Mouse (Mus musculus): ENCODE measurements around the gene Pawr.

Pawr gene

DNA sequence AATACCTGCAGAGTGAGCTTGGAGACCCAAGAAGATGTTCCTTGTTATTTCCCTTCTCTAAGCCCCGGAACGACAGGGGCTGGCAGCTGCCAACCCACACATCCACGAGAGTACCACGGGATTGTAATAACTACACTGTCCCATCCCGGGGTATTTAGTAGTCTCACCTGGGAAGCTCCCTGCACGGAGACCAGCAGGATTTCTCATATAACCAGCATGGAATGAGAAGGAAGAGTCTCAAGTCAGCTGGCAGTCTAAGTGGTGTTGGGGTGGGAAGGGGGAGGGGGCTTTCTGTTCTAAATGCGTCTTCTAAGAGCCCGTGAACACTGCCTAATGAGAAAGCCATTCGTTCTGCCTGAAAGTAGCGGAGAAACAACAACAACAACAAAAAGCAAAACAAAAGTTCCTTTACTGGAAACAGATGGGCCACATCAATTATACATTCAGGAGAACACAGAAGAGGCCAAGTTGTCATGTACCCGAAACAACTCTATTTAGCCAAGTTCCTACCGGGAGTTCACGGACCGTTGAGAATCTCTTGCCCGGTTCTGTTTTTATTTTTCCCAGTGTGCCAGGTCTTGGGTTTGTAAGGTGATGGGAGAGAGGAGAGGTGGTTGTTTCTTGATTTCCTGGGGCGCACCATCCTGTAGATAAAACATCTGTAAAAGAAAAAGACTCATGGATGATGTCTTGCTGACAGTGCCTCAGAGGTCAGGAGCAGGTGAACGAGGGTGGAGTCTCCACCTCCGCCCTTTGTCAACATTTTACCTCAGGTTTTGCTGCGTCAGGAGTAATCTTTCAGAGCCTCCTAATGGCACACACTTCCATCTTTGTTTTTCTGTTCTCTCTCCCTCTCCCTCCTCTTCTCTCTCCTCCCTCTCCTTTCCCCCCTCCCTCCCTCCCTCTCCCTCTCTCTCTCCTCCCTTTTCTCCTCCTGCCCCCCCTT is 112.3 kb downstream of the Pawr start:
- no peak for DNase-seq (ENCODE audit: low read depth)

DNA sequence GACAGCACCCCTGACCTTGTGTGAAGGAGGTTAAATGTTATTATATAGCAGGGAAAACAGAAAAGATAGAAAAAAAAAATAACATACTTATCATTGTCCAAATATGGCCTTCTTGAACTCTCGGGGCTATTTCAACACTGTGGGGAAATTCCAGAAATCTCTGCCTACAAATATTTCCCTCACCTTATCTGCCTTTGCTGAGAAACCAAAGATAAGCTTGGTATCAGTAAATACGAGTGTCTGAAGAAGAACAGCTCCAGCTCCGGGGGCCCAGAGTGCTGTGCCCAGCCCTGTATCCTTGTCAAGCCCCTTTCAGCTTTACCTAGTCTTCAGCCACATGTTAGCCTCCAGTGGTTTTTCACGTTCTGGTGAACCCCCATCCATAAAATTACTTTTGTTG is 113.2 kb downstream of the Pawr start:
- DNase-seq (ENCODE audit: low read depth), result no peak

DNA sequence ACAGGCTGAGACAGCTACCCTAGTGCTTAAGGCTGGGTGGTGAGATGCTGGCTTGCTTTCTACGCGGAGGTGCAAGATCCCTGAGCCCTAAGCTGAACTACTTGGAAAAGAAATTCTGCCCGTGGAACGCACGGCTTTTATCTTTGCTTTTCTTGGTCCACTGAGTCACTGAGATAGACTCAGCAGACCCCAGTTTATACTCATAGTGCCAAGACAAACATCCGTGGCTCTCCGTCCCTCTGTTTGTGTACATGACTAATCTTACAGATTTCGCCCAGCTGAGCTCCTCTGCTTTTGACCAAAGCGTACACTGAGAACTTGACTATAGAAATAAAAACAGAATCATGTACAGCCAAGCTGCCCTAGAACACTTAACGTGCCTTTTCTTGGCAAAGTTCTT is 113.7 kb downstream of the Pawr start:
- DNase-seq (ENCODE audit: low read depth), result no peak

GRCm38 (mm10) chr10:108446041-108446931 is 114.4 kb downstream of the Pawr start:
- peak; percentile 59 for DNase-seq (ENCODE audit: low read depth)

GRCm38 (mm10) chr10:108447211-108447610 is 115.3 kb downstream of the Pawr start:
- no peak for DNase-seq (ENCODE audit: low read depth)

DNA sequence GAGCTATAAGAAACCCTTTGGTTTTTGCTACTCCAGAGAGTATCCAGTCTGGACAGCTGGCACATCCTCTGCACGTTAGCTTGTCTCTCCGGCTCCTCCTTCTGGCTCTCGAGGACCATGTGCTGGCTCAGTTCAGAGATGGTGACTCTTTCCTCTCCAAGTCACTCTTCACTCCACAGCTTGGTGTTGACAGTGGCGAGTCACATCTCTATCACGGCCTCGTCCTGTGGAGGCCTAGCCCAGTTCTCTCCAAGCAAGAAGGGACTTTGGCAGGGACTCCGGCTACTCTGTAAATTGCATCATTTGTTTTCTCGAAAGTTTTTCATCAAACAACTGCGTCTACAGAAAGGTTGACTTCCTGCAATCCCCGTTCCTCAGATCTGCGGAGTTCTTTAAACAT is 116.5 kb downstream of the Pawr start:
- no peak for DNase-seq (ENCODE audit: low read depth)

DNA sequence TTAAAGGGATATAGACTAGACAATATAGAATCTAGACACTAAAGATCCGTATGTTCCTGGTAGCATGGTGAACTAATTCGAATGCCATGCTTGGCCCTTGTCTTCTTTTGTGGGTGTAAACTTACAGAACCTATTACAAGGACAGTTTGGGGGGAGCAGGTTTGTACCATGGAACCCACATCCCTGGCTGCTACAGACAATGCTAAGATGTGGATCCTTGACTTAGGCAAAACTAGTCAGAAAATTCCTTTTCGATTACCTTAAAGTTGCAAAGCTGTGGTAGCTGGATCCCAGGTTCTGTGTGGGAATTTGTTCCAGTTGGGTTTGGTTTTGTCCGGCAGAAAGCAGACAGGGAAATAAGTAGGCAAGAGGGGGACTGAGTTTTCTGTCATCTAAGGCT is 118.5 kb downstream of the Pawr start:
- no peak for DNase-seq (ENCODE audit: low read depth)

DNA sequence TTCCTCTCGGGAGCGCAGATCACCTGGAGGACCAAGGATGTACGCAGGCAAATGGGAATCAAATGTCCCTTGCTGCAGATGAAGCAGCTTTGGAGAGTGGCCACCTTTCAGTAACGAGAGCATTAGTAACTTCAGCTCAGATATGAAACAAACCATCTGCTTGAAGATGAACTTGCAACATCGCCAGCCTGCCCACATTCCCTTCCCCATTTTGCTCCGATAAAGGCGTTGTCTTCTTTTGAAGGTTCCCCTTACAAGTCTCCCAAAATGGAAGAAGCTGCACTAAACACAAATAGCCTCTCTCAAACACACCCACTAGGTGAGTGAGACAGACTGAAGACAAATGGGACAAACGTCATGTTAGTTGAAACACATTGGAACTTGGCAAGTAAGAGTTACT is 119.6 kb downstream of the Pawr start:
- no peak for DNase-seq (ENCODE audit: low read depth)

DNA sequence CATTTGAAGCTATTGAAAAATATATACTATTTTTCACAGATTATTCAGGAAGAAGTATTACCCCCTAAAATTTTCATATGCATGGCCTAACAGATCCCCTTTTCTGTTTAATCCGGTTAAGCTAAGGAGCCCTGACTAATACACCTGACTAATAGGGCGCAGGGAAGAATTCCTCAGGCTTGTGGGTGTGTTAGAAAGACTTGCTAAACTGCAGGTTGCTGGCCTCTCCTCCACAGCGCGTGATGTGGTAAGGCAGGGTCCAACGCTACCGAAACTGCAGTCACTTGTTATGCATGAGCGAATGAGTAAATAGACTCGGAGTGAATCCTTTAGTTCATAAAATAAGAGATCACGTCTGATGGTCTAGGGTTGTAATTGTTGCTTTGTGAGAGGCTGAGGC is 120.5 kb downstream of the Pawr start:
- DNase-seq (ENCODE audit: low read depth), result no peak

DNA sequence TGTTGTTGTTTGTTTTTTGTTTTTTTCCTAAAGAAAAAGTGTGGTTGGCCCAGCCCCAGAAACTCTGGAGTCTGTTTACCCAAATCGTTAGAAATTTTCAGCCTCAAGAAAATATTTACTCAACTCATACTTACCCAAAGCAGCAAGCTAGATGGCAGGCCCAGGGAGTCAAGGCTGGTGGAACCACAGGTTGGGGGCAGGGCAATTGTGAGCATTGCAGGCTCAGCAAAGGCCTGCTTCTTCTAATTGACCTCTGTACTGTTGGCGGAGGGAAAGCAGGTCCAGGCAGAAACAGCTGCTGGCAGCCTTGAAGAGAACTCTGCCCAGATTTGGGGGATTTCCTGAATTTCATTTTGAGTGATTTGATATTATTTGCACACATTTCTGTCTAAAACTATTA is 121.6 kb downstream of the Pawr start:
- no peak for DNase-seq (ENCODE audit: low read depth)

GRCm38 (mm10) chr10:108454691-108455117 is 122.8 kb downstream of the Pawr start:
- no peak for DNase-seq (ENCODE audit: low read depth)

- DNase-seq (ENCODE audit: low read depth), result no peak
Measured at GRCm38 (mm10) chr10:108455204-108455603, 123.3 kb downstream of the Pawr start.

- no peak for DNase-seq (ENCODE audit: low read depth)
Measured at GRCm38 (mm10) chr10:108455883-108456282, 124.0 kb downstream of the Pawr start.

- DNase-seq (ENCODE audit: low read depth), result no peak
Measured at GRCm38 (mm10) chr10:108457054-108457453, 125.1 kb downstream of the Pawr start.

DNA sequence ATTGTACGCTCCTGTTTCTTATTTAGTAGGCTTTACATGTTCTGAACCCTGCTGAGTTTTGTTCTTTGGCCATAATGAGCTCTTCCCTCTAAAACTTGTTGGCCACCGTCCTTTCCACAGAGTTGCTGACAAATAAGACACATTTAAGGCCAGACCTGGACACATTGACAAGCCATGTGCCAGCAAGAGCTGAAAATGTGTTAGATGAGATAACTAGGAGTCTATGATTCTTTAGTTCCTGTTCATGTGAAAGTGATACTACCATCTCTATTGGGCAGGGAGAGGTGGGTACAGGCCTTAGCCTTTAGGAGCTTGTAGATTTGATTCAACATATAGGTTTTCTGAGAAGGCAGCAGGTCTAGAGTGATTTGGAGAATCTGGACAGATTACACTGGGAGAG is 129.9 kb downstream of the Pawr start:
- no peak for DNase-seq (ENCODE audit: low read depth)
